Mouse (Mus musculus) monocyte, adult 5-6 weeks (primary cell): Measurements from ENCODE around the gene Triobp. TPM values are rescaled to one million over a fixed set of nuclear protein-coding genes. Genes with fewer than 3 reads are reported as not detected.

Source experiments
- ATAC-seq: fragments of 153-309, 156-312 bp; replicated peaks from 2 replicates; pipeline ENCODE4 v1.8.0; 2017; ENCODE audit warnings: mild to moderate bottlenecking; ENCODE audit not compliant: low TSS enrichment, insufficient number of reproducible peaks, severe bottlenecking, poor library complexity, low FRiP score
- total RNA-seq: library from RNA; stranded (forward); fragments of 200-1000, 200-491, 200-594 nt; gene quantifications from 3 replicates; pipeline ENCODE4 v1.2.3, GENCODE M21; 2017

Gene Triobp
- total RNA-seq, 1 experiment from 2014 or later: 21.8 TPM

DNA sequence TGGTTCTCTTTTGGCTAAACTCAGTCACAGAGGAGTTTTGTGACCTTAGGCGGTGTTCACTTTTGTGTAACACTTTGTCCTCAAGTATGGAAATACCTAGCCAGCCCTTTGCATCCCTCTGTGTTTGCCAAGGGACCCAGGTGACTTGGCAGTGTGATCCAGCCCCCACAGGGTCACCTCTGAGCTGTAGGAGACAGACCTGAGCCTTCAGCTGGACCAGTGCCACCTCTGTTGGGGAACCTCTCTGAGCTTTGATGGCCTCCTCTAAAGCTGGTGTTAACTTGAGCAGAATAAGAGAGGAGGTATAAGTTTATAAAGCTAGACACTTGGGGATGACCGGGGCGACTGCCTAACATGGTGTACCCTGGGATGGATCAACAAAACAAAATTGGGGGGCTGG lies 1.4 kb downstream of the Triobp start:
- ATAC-seq: no peak

DNA sequence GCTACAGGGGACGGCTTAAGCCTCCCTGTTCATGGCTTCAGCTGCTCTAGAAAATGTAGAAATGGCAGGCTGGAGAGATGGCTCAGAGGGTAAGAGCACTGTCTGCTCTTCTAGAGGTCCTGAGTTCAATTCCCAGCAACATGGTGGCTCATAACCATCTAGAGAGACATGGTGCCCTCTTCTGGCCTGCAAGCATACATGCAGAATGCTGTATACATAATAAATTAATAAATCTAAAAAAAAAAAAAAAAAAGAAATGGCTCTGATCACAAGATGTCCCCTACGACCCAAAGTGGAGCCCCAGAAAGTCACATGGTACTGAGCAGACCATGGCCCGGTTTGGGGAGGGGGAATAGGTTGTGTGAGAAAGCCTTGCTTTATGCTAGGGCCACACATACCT lies 8.1 kb downstream of the Triobp start:
- ATAC-seq: no peak

DNA sequence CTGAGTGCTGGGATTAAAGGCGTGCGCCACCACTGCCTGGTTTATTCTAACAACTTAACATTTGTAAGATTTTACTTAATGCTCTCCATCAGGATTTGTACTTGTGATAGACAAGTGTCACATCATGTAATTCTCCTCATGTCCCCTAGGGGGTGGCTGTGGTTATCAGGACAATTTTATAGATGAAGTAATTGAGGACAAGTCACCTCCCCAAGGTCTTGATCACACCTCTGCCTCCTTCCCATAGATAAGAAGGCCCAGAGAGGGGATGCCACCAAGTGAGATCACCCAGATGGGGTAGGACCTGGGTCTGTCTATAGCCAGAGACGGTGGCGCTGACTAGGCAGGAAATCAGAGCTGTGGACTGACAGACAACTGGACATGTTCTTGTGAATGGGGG lies 8.8 kb downstream of the Triobp start:
- 0 out of 2 replicates have a peak, but pooled peaks have one; percentile 49 for ATAC-seq

DNA sequence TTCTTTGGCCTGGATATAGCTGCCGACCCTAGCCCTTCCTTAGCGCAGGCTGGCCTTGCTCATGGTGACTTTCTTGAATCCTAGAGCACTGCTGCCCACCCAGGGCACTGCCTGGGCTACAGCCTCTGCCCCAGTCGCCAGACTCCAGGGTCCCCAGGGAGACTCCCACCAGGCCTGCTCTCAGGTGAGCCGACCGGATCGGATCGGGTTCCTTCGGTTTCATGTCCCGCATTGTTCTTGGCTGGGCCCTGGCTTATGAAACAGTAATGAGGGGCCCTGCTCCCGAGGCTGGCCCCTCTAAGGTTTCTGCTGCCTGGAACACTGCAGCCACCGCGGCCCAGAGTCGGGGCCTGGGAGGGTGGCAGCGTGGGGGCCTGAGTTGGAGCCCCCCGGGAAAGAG lies 9.5 kb downstream of the Triobp start:
- no peak for ATAC-seq

DNA sequence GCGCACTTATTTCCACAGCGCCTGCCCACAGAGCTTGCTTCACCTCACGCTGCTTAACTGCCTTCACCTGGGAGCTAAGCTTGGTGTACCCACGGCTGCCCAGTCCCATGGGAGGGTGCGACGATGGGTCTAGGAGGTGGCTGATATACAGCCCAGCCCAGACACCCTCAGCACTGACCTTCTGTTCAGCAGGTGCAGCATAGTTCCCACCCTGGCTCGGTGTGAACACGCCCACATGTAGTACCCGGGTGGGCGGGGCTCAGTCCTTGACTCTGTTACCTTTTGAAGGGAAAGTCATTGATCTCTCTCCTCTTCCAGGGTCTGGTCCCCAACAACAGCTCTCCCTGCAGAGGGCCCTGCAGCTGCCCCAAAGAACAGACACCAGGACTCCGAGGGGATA lies 12.0 kb downstream of the Triobp start:
- ATAC-seq: no peak

DNA sequence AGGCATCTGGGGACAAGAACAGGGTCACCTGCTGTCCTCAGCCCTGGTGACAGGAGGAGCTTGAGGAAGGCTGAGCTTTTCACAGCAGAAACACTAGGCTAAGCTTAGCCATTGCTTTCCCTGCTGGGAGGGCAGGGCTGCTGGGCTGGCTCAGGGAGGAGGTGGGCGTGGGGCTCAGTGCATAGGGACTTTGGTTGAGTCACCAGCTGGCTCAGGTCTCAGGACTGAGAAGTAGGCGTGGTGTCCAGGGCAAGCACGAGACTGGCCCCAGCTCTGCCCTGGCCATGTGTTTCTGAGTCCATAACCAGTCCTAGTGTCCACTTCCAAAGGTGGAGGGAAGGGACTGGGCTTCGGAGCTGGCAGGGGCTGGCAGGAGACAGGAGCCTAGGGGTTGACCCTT lies 12.6 kb downstream of the Triobp start:
- ATAC-seq: no peak

DNA sequence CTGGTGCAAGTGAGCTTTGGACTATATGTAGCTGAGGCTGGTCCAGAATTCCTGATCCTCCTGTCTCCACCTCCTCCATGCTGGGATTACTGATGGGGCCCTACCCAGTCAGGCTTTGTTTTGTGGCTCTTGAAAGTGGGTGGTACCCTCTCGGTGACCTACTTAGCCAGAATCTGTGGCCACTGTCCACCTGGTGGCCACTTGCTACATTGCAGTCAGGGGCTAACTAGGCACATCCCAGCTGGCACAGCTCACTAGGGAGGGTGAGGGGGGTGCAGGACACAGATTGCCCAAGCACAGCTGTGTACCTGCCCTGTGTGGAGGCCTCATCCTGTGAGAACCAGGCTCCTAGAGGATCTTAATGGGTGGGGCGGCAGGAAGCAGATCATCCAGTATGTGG lies 15.4 kb downstream of the Triobp start:
- peak; percentile 62 for ATAC-seq

DNA sequence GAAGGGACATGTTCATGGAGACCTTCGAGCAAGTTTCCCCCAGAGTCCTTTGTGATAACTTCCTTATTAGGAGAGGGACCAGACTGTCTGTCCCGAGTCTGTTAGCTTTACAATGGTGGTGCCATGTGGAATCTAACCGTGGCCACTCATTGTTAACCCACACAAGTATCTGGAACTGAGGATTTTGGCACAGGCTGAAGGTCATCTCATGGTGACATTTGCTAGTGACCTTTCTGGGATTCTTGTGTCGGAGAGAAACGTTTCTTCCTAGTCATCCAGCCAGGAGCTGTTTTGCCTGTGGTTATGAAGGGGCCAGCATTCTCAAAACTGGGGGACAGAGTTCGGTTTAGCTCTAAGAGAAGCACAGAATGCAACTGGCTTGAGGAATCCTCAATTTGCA lies 24.1 kb downstream of the Triobp start:
- ATAC-seq: no peak

DNA sequence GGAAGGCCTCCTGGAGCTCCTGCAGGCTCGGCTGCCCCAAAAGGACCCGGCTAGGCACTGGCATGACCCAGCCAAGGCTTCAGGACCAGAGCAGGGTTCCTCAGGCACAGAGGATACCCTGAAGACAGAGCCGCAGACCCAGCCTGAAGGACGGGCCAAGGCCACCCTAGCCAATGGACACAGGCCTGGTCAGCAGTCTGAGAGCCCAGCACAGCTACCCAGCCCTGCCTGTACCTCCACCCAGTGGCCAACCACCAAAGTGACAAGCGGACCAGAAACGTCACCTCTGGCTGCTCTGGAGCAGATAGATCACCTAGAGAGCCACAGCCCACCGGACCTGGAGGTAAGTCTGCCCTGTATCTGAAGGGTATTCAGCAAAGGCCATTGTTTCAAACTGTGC lies 26.4 kb downstream of the Triobp start:
- ATAC-seq: no peak

DNA sequence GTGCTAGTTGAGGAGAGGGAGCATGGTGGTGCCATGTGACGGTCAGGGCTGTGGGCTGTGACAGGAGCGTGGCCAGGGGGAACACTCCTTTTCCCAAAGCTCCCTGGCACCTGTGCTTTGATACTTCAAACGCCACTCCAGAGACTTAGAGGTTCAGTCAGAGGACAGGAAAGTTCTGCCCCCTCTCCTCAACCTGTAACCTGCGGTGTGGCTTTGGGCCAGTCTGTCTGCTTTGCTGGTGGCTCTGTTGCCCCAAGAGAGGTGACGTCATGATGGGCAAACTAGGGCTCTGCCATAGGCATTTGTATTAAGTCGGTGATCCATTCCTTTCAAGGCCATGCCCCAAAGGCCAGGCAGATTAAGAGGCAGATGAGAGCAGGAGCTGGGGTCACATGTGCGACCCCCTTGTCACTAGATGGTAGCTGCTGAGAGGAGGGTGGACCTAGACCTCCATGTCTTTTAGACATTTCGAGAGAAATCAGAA lies 30.2 kb downstream of the Triobp start:
- ATAC-seq: no peak

DNA sequence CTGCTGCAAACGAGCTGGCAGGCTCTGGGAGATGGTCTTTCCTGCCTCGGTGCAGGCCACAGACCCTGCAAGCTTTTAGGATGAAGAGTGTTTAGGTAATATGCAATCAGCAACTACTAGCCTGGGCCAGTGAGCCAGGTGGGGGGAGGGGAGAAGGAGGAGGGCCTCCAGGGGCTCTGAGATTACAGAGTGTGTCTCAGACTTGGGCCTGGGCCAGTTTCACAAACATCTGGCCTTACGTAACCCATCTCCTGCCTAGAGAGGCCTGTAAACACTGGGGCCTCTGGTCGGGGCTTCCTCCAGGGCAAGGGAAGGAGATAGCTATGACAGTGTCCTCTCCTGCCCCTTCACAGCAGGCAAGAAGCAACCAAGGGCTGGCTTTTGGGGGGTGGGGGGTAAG lies 31.4 kb downstream of the Triobp start:
- no peak for ATAC-seq

DNA sequence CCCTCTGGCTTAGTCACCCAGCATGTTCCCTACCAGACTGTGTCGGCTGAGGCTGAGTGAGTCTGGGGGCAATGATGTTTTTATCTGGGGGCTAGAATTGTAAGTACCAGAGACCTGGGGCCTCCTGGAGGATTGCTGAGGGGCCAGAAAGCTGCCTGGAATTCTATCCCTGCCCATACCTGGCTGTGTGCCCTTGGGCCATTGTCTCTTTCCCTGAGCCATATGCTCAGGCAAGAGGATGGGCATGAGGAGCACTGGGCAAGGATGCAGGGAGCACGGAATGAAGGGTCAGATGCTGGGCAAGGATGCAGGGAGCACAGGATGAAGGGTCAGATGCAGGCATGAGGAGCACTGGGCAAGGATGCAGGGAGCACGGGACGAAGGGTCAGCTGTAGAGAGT lies 32.6 kb downstream of the Triobp start:
- no peak for ATAC-seq

DNA sequence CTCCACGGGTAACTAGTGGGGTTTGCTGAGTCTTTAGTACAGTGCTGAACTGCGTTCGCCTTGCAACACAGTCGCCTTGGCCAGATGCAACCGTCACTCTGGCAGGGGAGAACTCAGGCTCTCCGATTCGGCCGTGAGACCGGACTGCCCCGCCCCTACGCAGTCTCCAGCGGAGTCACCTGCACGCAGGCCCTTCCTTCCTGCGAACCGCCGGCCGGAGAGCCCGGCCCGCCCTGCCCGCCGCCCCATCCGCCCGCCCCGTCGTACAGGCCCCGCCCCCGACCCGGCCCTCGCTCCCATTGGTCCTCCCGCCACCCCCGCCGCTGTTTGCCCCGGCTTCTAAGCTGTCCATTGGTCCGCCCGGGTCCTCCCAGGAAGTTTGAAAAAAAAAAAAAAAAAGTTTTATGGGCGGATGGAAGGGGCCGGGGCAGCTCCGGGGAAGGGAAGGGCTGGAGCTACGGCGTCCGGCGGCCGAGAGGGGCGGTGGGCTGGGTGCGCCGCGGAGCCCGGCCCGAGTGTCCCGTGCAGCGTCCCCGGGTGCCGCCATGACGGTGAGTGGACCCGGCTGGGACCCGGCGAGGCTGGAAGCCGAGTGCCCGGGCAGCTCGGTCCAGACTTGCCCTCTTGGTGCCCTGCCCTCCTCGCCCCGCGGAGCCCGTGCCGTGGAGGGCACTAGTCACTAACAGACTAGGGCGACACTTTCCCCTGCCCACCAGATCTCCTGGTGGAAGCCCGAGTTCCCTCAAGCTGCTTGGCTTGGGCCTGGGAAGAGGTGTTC lies 35.3 kb downstream of the Triobp start:
- ATAC-seq: peak; percentile 75

DNA sequence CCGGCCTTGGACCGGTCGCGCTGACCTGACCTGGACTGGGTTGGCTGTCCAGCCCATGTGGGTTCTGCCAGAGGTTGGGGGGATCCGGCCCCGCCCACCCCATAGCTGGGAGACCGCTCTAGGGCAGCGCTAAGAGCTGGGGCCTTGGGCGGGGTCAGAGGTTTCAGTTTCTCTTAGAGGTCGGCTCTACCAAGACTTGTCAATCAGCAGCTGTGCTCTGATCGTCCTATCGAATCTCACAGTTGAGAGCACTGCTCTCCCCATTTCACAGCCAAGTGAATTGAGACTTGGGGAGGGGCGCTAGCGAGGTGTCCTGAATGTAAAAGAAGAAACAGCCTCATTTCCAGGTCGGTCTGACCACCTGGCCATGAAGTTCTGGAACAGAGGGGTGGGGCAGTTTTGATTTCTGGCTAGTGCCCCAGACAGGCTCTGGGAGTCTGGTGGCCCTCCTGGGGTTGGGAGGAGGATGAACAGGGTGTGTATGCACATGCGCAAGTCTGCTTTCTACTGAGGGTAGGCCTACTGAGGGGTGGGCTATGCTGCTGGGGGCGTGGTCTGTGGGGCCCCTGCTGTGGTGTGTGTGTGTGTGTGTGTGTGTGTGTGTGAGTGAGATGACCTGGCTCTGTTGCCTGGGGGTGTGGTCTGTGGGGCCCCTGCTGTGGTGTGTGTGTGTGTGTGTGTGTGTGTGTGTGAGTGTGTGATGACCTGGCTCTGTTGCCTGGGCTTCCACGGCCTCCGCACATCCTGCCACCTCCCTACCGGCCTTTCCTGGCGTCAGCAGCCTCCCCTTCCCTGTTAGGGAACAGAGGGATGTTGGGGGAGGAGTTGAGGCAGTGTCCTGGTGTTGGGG lies 36.1 kb downstream of the Triobp start:
- peak; percentile 39; the same call in 1 of the 2 replicates for ATAC-seq

DNA sequence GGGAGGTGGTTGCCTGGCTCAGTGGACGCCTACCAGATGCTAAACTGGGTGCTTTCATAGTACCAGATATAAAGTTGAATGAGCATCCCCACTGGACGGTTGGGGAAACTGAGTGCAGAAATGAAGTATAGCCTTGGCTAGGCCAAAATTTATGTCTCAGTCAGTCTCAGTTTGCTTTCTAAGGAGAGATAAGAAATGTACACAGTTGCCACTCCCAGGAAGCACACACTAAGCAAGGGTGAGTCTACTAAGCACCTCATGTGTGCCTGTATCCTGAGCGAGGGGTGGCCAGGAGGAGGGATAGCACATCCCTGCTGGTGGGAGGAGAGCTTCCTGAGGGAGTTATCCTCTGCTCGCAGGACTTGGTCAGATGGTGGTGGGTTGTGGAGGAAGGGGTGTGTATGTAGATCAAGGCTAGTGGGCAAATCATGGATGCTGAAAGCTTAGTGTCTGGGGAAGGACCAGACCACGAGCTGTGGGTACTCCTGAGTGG lies 36.8 kb downstream of the Triobp start:
- ATAC-seq: no peak

DNA sequence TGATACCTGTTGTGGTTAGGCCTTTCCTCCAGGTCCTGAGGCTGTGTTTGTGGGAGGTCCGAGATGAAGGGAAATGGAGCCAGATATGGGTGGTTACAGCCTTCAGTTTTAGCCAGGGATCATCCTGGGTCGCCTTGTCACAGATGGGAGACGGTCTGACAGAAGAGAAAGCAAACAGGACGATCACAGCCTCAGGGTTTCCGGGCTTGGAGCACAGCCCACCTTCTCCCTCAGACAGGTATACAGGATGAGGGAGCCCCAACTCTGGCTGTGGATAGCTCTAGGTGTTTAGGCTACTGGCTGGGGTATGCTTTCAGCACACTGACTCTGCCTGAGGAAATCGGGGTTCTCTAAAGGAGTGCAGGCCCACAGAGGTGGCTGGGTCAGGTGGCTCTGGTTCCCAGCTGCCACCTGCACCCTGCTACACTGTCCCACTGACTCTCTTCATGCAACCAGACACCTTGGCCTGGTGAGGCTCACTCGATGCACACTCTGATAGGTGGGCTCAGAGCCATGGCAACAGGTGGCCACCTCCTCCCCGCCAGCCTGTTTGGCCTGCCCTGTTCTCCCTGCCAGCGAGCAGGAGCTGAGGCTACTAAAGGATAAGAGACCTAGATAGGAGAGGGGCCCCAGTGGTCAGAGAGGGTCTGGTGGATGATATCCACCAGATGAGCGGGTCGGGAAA lies 39.2 kb downstream of the Triobp start:
- no peak for ATAC-seq

DNA sequence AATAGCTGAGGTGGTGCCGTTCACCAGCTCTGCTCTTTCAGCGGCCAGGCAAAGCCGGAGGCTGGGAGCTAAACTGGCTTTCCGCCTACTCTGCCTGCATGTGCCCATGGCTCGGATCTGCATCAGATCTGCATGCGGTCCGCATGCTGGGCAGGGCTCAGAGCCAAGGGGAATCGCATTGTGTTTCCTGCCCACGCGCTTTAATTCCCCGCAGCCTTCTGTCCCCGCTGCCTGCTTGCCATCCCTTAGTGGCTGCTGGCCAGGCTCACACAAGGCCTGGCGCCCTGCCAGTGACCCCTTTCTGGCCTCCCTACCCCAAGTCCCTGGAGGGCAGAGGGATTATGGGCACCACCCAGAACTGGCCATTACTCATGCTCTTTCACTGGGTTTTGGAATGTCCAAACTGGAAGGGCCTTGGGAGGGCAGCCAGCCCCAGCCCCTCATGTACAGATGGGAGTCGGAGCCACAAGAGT lies 41.0 kb downstream of the Triobp start:
- no peak for ATAC-seq

DNA sequence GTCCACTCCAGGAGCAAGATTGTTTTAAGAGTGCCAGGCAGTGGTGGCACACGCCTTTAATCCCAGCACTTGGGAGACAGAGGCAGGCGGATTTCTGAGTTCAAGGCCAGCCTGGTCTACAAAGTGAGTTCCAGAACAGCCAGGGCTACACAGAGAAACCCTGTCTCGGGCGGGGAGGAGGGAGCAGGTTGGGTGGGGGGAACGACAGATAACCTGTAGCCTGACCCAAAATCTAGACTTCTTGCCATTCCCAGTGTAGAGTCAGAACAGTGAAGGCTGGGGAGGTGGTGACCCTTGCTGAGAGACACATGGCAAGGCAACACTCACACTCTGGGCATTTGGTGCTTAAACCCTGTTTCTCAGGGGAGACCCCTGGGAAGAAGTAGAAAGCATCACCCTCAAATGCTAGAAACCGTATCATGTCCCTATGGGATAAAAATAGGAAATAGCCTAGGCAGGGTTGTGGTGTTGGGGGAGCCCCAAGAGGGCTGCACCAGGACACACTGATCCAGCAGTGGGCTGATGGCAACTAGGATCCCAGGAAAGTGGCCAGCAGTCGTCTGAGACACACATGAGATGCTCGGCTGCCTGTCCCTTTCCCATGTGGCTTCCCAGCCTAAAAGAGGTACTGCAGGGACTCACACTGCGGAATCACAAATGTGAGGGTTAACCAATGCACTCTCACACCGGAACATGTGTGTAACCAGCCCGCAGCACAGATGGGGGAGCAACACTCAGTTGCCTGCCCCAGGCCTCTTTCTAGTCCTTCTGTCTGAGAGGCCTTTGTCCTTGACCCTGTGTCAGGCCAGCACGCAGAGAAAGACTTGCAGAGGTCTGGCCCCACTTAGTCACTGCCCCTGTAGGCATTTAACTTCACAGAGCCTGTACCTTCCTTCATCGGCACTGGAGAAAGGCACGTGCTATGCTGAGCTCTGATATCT lies 41.9 kb downstream of the Triobp start:
- ATAC-seq: no peak
